Mouse (Mus musculus) inflammation-experienced regulatory T-cells, adult 6 months (primary cell): ENCODE results near the gene Cramp1l. TPM values are rescaled to one million over a fixed set of nuclear protein-coding genes. Genes with fewer than 3 reads are reported as not detected.
A peak's percentile ranks its signal among the peaks of the same experiment; 100 is the strongest.

Source experiments
- ATAC-seq: one replicate; pipeline ENCODE4 v1.8.0; 2017
- polyA plus RNA-seq, 3 experiments: library from polyadenylated mRNA; unstranded; fragments of 100-300 nt; shearing (Covaris generic); gene quantifications; one replicate each; pipeline ENCODE4 v1.2.1; 2017

Cramp1l gene
- polyA plus RNA-seq: 10 to 100 TPM; 10.7 to 22.5 (median 17.2) TPM

DNA sequence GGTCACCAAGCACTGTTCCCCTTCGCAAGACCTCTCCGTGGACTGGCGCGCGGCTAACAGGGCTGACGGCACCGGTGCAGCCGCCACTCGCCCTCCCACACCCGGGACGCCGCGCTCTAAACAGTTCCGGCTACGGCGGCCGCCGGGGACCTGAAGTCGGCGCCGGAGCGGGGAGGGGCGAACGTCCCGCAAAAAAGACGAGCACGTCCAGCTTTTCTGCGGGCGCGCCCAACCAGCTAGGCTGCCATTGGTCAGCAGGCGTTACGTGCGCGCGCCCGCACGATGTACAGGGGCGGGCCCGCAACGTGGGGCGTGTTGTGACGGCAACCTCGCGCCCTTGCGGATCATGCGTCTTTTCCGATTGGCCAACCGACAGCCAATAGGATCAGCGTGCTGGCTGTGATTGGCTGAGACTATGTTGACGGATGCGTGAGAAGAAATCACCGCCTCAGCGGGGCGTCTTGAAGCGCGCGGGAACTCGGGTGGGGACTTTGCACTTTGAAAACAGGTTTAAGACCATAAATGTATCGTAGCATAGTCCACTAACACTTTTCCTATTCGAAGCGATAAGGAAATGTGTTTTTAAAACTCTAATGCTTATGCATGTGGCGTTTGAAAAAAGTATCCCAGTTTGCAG lies at the start of gene Cramp1l, which contains the start of gene Ift140:
Cramp1l (minus strand) TSS at position 134 of the 637 bp plus-strand sequence.
Ift140 (plus strand) TSS at position 431 of the 637 bp plus-strand sequence.
- ATAC-seq: peak; percentile 96

DNA sequence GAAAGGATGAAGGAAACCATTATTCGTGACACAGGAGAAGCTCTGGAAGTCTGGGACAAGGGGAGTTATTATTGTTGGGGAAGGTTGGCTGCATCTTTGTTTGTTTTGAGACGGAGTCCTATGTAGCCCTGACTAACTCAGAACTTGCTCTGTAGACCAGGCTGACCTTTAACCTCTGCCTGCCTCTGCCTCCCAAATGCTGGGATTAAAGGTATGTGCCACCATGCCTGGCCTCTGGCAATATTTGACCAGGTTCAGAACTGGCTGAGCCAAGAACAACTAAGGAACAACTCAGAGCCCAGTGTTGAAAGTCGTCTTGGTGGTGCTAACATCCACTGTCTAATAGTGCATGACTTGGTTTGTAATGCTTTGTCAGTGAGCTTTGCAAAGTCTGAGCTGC lies 49.6 kb upstream of the Cramp1l start:
- no peak for ATAC-seq

DNA sequence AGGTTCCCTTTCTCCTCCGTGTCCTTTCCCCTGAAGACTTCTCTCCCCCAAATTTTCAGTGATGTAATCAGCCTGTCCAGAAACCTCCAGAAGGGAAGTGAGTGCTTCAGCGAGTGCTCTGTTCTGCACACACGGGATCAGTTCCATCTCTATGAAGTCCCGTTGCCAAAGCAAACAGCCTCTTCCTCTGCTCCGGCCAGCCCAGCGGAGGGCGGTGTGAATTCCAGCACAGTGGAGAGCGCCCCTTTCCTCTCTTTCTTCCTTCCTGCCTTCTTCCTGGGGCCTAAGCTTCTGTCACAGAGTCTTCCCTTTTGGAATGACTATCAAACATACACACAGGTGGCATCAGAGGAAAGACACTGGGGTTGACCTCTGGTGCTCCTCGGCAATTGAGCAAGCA lies 48.8 kb upstream of the Cramp1l start:
- ATAC-seq: no peak

DNA sequence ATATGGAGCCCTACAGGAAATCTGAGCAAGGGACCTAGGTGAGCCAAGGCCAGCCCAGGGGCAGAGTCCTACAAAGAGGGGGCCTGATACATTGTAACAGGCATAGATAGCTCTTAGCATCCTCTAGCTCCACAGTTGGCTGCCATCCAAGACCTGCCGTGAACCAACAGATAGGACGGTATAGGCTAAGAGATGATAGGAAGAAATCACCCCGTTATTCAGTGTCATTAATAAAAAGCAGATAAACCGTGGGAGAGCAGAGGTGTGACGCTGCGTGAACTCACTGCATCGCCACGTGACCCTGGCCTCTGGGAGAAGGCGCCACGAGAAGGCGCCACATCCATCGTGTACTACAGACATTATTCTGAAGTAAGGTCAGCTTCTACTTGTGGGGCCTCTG lies 48.3 kb upstream of the Cramp1l start:
- ATAC-seq: no peak

DNA sequence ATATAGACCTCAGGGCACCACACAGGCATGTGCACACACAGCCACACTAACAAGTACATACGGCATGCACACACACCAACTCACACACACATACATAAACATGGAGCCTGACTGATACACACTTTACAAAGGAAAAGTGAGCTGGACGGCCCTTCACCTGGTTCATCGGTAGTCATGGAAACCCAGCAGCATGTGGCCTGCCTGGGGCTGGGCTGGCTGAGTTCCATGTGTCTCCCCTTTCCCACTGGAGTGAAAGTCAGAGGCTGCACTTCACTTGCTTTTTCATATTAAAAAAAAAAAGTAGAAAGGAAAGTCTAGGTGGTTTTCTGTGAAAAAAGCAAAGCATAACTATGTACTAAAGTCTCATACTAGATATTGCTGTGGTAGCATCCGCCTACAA lies 47.7 kb upstream of the Cramp1l start:
- no peak for ATAC-seq

DNA sequence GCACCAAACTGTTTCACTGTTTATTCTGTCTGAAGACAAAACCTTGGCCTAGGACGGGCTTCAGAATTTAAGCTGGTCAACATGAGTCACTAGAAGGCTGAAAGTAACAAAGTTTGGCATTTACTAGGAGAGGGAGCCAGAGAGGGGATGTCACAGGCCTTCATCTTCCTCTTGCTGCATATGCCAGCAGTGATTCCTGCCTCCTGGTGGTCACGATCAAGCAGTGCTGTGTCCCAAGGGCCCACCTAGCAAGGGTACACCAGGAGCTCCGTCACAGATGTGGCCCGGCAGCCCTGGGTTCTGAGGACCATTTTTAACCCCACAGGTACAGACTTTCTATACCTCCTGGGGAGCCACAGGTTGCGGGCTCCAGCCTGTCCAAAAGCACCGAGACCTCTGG lies 41.5 kb upstream of the Cramp1l start:
- no peak for ATAC-seq

DNA sequence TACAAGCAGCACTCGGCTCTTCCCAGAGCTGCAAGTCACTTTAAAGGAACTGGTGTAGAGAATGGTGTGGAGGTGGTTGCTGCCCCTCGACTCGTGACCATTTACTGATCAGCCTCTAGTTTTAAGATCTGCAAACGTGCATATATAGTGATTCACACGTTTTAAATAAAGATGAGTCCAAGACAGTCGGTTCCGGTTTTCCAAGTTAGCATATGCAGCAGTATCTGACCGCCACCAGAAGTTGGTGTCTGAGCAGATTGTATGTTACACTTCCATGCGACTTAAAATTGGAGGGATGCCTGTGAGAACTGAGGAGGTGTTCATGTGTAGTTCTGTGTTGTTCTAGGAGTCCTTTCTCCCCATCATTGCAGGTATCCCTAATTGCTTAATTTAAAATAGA lies 37.7 kb upstream of the Cramp1l start:
- ATAC-seq: no peak

DNA sequence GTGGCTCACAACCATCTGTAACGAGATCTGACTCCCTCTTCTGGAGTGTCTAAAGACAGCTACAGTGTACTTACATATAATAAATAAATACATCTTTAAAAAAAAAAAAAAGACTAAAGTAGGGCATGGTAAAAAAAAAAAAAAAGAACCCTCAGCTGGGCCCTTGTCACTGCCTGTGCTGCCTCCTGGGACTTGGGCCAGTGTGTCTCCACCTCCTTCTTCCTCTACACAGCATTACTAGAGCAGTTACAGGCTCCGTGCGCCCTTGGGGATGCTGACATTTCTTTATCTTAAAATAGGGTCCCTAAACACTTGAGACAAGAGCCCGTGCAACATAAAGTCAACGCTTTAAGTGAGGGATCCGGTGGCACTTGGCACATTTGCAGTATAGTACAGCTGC lies 31.6 kb upstream of the Cramp1l start:
- ATAC-seq: no peak

DNA sequence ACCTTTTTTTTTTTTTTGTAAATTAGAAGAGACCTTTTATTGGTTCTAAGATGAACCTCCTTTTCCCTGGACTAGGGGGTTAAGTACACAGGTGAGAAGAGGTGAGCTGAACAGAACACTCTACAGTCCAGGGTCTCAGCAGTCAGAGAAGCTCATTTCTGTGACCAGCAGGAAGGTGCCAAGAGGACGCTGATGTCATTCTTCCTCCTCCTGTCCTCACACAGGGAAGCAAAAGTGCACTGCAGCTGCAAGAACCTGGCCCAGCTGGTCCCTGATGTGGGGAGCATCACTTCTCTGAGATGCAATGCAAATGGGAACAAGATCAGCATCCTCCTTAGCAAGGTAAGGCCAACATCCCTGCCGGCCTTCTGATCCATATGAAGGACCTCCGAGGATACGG lies 29.7 kb upstream of the Cramp1l start:
- no peak for ATAC-seq

DNA sequence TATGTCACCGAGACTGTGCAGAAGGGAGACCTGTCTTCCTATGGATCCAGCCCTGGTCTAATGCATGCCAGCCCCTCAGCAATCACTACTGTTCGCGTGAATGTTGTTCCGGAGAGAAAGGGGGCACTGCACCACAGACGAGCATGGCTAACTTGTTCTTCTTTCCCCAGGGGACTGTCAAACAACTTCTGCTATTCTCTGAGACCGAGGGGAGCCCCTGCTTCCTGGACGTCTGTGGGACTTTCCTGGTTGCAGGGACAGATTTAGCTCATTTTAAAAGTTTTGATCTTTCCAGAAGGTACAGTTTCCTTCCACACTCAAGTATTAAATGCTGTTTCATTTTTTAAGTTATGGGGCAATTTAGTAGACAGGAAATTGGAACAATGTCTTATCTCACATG lies 29.3 kb upstream of the Cramp1l start:
- no peak for ATAC-seq

DNA sequence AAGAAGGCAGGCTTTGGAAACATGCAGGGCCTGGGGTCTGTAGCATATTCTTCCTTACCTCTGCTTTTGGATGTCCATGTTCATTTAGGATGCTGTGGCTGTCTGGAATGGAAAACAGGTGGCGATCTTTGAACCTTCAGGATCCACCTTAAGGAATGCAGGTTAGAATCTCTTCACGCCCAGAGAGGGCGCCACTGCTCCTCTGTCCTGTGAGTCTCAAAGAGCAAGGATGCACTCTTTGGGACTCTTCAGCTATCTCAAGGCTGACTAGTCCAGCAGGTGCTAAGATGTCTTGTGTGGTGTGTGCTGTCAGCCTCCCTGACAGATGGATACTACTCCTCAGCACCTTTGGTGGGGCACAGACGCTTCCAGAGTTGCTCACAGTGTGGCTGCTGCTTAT lies 20.6 kb upstream of the Cramp1l start:
- ATAC-seq: no peak

DNA sequence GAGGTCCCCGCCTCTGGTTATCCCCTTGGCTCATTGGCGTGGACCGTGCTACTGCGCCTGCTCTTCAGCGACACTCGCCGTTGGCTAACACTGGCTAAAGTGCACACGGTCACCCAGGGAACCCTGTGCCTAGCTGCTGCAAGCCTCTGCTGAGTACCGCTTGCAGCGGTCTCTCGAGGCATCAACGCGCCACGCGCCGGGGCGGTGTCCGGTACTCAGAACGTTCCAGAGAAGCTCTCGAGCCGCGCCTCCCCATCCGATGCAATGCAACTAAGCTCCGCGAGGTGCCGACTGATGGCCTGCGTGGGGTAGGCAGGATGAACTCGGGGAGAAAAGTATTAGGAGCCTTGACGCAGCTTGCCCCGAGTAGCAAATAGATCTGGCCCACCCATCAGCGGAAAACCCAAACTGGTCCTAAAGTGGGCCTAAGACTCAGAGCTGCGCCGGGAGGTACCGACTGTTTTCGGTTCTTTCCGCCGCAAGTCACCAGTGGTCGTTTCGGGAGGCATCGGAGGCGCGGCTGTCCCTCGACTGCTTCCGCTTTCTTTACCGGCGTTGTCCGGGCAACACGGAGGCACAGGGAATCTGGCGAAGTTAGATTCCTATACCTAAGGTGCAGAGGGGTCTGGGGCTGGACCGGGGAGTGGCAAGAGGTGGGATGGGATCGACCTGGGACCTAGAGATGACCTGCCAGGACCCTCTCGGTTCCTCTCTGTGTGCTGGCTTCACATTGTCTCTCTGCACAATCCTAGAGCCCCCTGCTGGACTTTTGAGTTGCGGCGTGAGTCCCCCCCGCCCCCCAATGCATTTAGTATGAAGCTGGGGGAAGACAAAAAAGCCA lies 924 bp upstream of the Cramp1l start:
- peak; percentile 20 for ATAC-seq

DNA sequence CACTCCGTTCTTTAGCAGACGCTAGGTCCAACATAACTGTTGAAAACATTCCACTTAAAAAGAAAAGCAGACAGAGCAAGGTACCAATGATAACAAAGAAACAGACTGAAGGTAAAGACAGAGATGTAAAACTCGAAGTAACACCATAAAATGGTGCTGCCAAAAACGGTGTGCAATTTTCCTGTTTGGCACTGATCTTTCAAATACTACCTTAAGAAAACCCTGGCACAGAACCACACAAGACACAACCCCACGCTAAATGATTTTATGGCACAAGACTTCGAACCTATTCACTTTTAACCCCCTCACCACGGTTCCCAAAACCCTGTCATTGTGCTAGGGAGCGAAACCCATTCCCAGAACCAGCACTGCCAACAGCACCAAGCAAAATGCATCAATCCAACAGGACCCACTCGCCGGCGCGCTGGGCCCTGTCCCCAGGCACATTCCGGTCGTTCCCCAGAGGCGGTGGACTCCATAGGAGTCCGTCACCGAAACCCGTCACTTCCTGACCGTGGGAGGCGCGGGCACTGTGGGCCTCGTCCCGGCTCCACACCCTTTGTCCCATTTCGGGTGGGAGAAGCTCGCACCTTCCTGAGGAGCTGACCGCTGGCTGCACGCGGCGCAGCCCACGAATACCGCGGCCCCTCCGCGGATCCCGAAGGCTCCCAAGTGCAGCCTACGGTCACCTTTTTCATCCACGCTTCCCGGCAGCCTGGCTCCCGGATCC lies 582 bp downstream of the Cramp1l start:
- ATAC-seq: no peak

DNA sequence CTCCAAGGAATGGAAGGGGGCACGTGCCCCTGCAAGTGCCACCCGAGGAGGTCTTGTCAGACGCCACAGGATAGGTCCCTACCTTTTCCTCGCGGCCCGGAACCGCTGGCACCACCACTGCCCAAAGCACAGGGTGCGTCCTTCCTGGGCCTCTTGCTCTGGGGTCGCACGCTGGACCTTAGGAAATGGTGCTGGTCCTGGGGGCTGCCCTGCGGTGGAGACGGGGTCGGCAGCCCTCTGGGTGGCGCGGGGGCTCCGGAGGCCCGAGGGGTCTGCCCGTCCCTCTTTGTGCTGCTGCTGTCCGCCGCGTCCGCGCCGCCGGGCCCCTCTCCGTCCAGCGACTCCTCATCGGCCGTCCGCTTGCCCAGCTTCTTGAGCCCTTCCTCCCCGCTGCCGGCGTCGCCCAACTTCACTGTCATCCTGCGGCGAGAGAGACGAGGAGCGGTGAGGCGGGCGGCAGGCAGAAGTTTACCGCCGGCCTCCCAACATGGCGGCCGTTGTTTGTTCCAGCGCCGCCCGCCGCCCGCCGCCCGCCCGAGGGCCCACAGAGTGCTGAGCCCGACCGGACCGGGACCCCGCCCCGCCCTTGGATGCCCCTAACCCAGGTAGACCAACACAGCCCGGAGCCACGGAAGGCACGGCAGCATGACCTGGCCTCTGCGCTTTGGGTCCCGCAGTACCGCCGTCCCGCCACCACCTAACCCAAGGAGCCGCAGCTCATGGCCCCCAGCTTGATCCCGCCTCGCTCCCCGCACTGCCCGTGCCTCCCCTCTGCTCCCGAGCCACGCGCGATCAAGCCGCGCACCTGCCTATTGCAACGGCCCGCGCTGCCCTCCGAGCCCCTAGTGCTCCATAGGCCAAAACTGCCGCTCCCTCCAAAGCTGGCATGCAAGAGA lies 1.7 kb downstream of the Cramp1l start:
- no peak for ATAC-seq

DNA sequence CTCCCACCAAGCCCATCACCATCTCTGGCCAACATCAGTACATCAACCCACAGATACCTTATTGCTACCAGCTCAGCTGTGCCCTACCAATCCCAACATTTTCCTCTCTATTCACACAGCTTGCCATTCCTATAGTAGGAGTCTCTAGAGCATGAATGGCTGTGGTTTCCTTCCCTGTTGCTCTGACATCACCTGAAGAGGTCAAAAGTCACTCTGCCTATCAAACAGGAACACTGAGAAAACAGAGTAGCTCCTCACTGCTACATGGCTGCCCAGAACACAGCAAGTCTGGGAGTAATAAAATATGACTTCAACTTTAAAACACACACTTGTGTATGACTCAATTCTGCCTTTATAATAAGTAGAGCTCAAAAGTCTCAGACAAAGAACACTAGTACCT lies 8.1 kb downstream of the Cramp1l start:
- no peak for ATAC-seq

DNA sequence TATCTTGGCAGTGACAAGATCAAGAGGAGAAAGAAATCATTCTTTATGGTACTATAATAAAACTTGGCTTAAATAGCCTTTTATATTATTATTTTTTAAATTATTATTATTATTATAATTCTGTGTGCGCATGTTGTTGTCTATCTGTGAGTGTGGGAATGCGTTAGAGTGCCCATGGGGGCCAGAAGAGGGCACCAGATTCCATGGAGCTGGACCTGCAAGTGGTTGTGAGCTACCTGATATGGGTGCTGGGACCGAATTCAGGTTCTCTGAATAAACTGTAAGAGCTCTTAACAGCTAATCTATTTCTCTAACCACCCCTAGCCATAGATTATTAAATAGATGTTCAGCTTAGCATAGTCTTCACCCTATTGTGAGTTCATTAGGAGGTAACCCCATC lies 10.5 kb downstream of the Cramp1l start:
- ATAC-seq: no peak

DNA sequence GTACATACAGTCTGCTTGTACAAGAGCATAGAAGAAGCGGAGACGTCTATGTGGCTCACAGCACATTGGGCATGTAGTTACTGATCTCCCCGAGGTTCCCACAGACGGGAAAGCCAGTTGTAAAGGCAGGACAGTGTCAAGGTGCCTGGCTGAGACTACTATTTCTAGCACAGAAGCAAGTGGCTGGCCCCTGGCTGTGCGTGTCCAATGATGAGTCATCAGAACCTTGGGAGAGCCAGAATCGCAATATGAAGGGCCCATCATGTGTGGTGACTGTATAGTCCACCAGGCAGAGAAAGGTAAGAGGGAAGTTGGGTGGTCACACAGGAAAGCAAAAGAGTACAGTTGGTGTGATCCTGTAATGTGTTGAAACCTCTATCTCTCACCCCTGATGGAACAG lies 20.9 kb downstream of the Cramp1l start:
- ATAC-seq: no peak

DNA sequence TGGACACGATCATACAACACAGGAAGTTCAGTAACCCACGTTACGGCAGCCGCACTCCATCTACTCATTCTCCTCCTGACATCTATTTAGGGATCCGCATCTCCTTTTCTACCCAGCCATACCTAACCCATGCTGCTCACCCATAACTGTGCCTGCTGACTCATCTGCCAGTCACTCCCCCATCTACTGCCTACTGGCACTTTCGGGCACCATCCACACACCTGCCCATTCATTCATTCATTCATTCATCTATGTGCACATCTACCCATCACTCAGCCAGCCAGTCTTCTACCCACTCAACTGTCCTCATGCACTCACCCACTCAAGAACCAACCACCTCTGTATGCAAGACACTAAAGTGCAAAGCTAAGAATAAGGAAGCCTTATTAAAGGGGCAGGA lies 28.4 kb downstream of the Cramp1l start:
- no peak for ATAC-seq

DNA sequence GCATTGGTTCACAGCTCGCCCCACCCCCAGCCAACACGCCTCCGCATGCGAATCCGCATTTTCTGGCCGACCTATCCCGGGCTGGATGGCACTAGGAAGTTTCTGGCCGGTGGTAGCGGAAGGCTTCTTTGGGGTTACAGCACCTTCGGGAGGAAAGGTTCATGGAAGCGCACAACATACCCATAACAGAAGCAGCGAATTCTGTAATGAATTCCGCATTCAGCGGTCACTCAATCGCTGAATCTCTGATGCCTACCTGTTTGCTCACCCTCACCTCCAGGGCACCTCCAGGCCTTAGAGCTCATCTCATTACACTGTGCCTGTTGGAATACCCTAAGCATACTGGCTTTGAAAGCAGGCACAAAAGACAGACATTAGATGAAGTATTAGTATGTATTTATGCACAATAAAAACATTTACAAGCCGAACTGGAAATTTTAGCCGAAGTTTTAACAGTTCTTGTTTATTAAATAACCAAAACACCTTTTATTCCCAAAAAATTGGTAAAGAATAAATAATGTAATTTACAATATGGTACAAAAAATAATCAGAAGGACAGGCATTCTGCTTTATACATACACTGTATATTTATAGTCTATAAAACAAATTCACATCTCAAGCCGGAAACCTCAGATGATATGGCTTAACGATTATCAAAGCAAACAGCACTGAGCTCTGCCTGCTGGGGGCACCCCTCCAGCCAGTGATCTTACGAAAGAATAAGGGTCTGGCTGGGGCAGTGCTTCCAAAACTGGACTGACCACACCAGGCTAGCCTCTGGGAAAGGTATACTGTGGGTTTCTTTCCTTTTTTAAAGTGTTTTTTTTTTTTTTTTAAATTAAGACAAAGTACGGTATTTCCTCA lies 54.5 kb downstream of the Cramp1l start:
- ATAC-seq: peak; percentile 7

DNA sequence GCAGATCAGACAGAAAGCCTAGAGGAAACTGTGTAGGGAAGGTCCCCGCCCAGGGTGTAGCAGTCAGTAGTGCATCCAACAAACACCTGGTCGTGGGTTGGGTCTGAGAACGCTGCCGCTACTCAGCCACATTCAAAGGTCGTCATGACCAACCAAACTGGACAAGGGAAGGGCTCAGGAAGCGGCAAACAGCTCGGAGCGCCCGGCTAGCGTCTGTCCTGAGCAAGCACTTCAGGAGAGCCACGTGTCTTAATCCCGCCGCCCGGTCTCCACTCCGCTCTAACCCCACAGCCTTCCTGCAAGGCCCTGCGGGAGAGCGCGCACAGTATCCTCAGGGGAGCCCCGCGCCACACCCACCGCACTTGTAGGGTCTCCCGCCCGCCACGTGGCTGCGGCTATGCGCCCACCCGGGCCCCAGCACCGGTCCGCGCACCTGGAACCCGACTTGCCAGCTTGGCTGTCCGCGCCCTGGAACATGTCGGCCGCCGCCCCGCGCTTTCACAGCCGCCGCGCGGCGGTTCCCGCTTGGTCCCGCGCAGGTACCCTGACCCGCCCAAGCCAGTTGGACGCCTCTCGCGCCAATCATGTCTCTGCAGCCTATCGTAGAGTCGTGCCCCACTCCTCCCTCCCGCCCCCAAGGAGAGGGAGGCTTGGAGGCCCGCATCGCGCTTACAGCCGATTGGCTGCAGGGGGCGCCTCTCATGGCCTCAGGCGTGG lies 55.3 kb downstream of the Cramp1l start, which contains the start of gene Jpt2:
Jpt2 (minus strand) TSS at position 555 of the 717 bp plus-strand sequence.
- ATAC-seq: peak; percentile 98

DNA sequence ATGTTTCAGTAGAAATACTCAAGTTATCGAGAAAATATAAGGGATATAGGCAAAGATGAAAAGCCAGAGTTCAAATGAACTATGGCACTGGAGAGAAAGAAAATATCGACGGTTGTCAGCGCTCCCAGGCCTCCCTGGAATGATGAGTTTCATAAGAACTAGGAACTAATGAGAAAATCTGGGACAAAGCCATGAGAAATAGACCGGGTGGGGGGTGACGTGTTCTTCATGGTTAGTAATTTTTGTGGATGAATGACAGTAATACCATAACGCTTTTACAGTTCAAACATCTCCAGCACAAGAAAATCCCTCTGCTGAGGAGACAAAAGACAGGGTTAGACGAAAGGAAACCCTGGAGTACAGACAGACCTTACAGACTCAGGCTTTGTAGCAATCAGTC lies 56.2 kb downstream of the Cramp1l start:
- ATAC-seq: no peak
